Mouse (Mus musculus): ENCODE measurements at regions not wholly inside any gene's neighbourhood (a gene's known extent, or its start where the extent isn't known, plus 50 kb on each side); places are given as distances from the start of the nearest gene placed in this dataset.

GRCm38 (mm10) chr12:107026821-107027220 is 461.6 kb upstream of the 3110018I06Rik start:
- Histone ChIP-seq H3K9me3 (peaks cover 65% of the 10 kb centered on the region), H3K36me3 (replicated peaks; ENCODE audit: low read length) (no peaks in the 10 kb centered on the region), H3K4me1 (no peaks in the 10 kb centered on the region), H3K4me3 (replicated peaks) (no peak overlapping the region), H3K27me3 (replicated peaks) (no peaks in the 10 kb centered on the region)
- no peak for TF ChIP-seq GATA1 (IDR thresholded peaks at IDR 0.05; ENCODE audit: borderline replicate concordance, low read length)
- no peak for TF ChIP-seq FLI1 (IDR thresholded peaks at IDR 0.05; ENCODE audit: low read length)

- H3K4me1 ChIP-seq = no peaks in the 10 kb centered on the region
- H3K27me3 ChIP-seq (replicated peaks) = no peaks in the 10 kb centered on the region
- no peaks in the 10 kb centered on the region for H3K36me3 ChIP-seq (replicated peaks; ENCODE audit: low read length)
- peaks cover 58% of the 10 kb centered on the region for H3K9me3 ChIP-seq
- H3K4me3 ChIP-seq (replicated peaks) = no peak overlapping the region
- TF ChIP-seq FLI1 (IDR thresholded peaks at IDR 0.05; ENCODE audit: low read length) (no peak), GATA1 (IDR thresholded peaks at IDR 0.05; ENCODE audit: borderline replicate concordance, low read length) (no peak)
These were observed 460.4 kb upstream of the 3110018I06Rik start for GRCm38 (mm10) chr12:107027842-107028549.

- Histone ChIP-seq H3K27me3 (replicated peaks) (no peaks in the 10 kb centered on the region), H3K4me1 (no peaks in the 10 kb centered on the region), H3K36me3 (replicated peaks; ENCODE audit: low read length) (no peaks in the 10 kb centered on the region), H3K4me3 (replicated peaks) (no peak overlapping the region), H3K9me3 (peaks cover 58% of the 10 kb centered on the region)
- TF ChIP-seq FLI1 (IDR thresholded peaks at IDR 0.05; ENCODE audit: low read length) (no peak), GATA1 (IDR thresholded peaks at IDR 0.05; ENCODE audit: borderline replicate concordance, low read length) (no peak)
These were observed 459.4 kb upstream of the 3110018I06Rik start for GRCm38 (mm10) chr12:107028985-107029384.

GRCm38 (mm10) chr12:107036357-107036756 is 452.1 kb upstream of the 3110018I06Rik start:
- no peaks in the 10 kb centered on the region for H3K27me3 ChIP-seq (replicated peaks)
- TF ChIP-seq GATA1 (IDR thresholded peaks at IDR 0.05; ENCODE audit: borderline replicate concordance, low read length) (no peak), FLI1 (IDR thresholded peaks at IDR 0.05; ENCODE audit: low read length) (no peak)
- H3K36me3 ChIP-seq (replicated peaks; ENCODE audit: low read length) = no peaks in the 10 kb centered on the region
- H3K4me1 ChIP-seq = no peaks in the 10 kb centered on the region
- no peak overlapping the region for H3K4me3 ChIP-seq (replicated peaks)
- H3K9me3 ChIP-seq = peaks cover 52% of the 10 kb centered on the region

GRCm38 (mm10) chr12:107041927-107042652 is 446.3 kb upstream of the 3110018I06Rik start:
- Histone ChIP-seq H3K9me3 (peaks cover 52% of the 10 kb centered on the region), H3K4me3 (replicated peaks) (no peak overlapping the region), H3K36me3 (replicated peaks; ENCODE audit: low read length) (no peaks in the 10 kb centered on the region), H3K4me1 (no peaks in the 10 kb centered on the region), H3K27me3 (replicated peaks) (no peaks in the 10 kb centered on the region)
- TF ChIP-seq GATA1 (IDR thresholded peaks at IDR 0.05; ENCODE audit: borderline replicate concordance, low read length) = no peak
- TF ChIP-seq FLI1 (IDR thresholded peaks at IDR 0.05; ENCODE audit: low read length) = no peak

- Histone ChIP-seq H3K4me3 (replicated peaks) (no peak overlapping the region), H3K9me3 (peaks cover 75% of the 10 kb centered on the region), H3K36me3 (replicated peaks; ENCODE audit: low read length) (no peaks in the 10 kb centered on the region), H3K4me1 (no peaks in the 10 kb centered on the region), H3K27me3 (replicated peaks) (no peaks in the 10 kb centered on the region)
- no peak for TF ChIP-seq GATA1 (IDR thresholded peaks at IDR 0.05; ENCODE audit: borderline replicate concordance, low read length)
- no peak for TF ChIP-seq FLI1 (IDR thresholded peaks at IDR 0.05; ENCODE audit: low read length)
These were observed 441.9 kb upstream of the 3110018I06Rik start for GRCm38 (mm10) chr12:107046496-107046895.

- Histone ChIP-seq H3K4me1 (no peaks in the 10 kb centered on the region), H3K9me3 (peaks cover 75% of the 10 kb centered on the region), H3K4me3 (replicated peaks) (no peak overlapping the region), H3K27me3 (replicated peaks) (no peaks in the 10 kb centered on the region), H3K36me3 (replicated peaks; ENCODE audit: low read length) (no peaks in the 10 kb centered on the region)
- no peak for TF ChIP-seq GATA1 (IDR thresholded peaks at IDR 0.05; ENCODE audit: borderline replicate concordance, low read length)
- TF ChIP-seq FLI1 (IDR thresholded peaks at IDR 0.05; ENCODE audit: low read length) = no peak
These were observed 441.3 kb upstream of the 3110018I06Rik start for GRCm38 (mm10) chr12:107047059-107047531.

GRCm38 (mm10) chr12:107050891-107051635 is 437.4 kb upstream of the 3110018I06Rik start:
- no peaks in the 10 kb centered on the region for H3K27me3 ChIP-seq (replicated peaks)
- H3K9me3 ChIP-seq = peaks cover 76% of the 10 kb centered on the region
- no peak for TF ChIP-seq FLI1 (IDR thresholded peaks at IDR 0.05; ENCODE audit: low read length)
- TF ChIP-seq GATA1 (IDR thresholded peaks at IDR 0.05; ENCODE audit: borderline replicate concordance, low read length) = no peak
- no peaks in the 10 kb centered on the region for H3K4me1 ChIP-seq
- no peak overlapping the region for H3K4me3 ChIP-seq (replicated peaks)
- H3K36me3 ChIP-seq (replicated peaks; ENCODE audit: low read length) = no peaks in the 10 kb centered on the region

- H3K9me3 ChIP-seq = peaks cover 81% of the 10 kb centered on the region
- H3K27me3 ChIP-seq (replicated peaks) = no peaks in the 10 kb centered on the region
- no peaks in the 10 kb centered on the region for H3K4me1 ChIP-seq
- no peaks in the 10 kb centered on the region for H3K36me3 ChIP-seq (replicated peaks; ENCODE audit: low read length)
- no peak overlapping the region for H3K4me3 ChIP-seq (replicated peaks)
- no peak for TF ChIP-seq FLI1 (IDR thresholded peaks at IDR 0.05; ENCODE audit: low read length)
- no peak for TF ChIP-seq GATA1 (IDR thresholded peaks at IDR 0.05; ENCODE audit: borderline replicate concordance, low read length)
These were observed 436.3 kb upstream of the 3110018I06Rik start for GRCm38 (mm10) chr12:107052136-107052535.
